Mouse (Mus musculus): ENCODE measurements around the gene Ip6k3.

- TF ChIP-seq GATA1 (IDR thresholded peaks at IDR 0.05; ENCODE audit: borderline replicate concordance, low read length) (no peak), FLI1 (IDR thresholded peaks at IDR 0.05; ENCODE audit: low read length) (no peak)
Observed at GRCm38 (mm10) chr17:27191189-27191588, 23.6 kb upstream of the Ip6k3 start.
